Mouse (Mus musculus): ENCODE data around the gene Baiap2.
A peak's percentile ranks its signal among the peaks of the same experiment; 100 is the strongest.

The Baiap2 gene

GRCm38 (mm10) chr11:119942727-119943427, at the start of gene Baiap2:
Gene Baiap2 (plus strand): TSS chr11:119942763.
- DNase-seq (ENCODE audit: low read depth, low spot score), result peak; percentile 97

GRCm38 (mm10) chr11:119893667-119894236, 48.8 kb upstream of the Baiap2 start:
- no peak for DNase-seq (ENCODE audit: low read depth, low spot score)

GRCm38 (mm10) chr11:119894634-119895033, 47.9 kb upstream of the Baiap2 start:
- no peak for DNase-seq (ENCODE audit: low read depth, low spot score)

GRCm38 (mm10) chr11:119897041-119897440, 45.5 kb upstream of the Baiap2 start:
- DNase-seq (ENCODE audit: low read depth, low spot score), result no peak

- DNase-seq (ENCODE audit: low read depth, low spot score), result no peak
Observed at GRCm38 (mm10) chr11:119898976-119899375, 43.6 kb upstream of the Baiap2 start.

GRCm38 (mm10) chr11:119901174-119901573, 41.4 kb upstream of the Baiap2 start:
- DNase-seq (ENCODE audit: low read depth, low spot score), result no peak

GRCm38 (mm10) chr11:119902891-119903290, 39.7 kb upstream of the Baiap2 start:
- DNase-seq (ENCODE audit: low read depth, low spot score), result no peak

GRCm38 (mm10) chr11:119904621-119905286, 37.8 kb upstream of the Baiap2 start:
- peak; percentile 69 for DNase-seq (ENCODE audit: low read depth, low spot score)

GRCm38 (mm10) chr11:119905794-119906193, 36.8 kb upstream of the Baiap2 start:
- DNase-seq (ENCODE audit: low read depth, low spot score), result no peak

- no peak for DNase-seq (ENCODE audit: low read depth, low spot score)
Observed at GRCm38 (mm10) chr11:119907006-119907650, 35.4 kb upstream of the Baiap2 start.

- DNase-seq (ENCODE audit: low read depth, low spot score), result no peak
Observed at GRCm38 (mm10) chr11:119907711-119908110, 34.9 kb upstream of the Baiap2 start.

GRCm38 (mm10) chr11:119909436-119909835, 33.1 kb upstream of the Baiap2 start:
- peak; percentile 73 for DNase-seq (ENCODE audit: low read depth, low spot score)

GRCm38 (mm10) chr11:119912845-119913244, 29.7 kb upstream of the Baiap2 start:
- DNase-seq (ENCODE audit: low read depth, low spot score), result no peak

GRCm38 (mm10) chr11:119913291-119913934, 29.1 kb upstream of the Baiap2 start, which contains the start of gene Chmp6:
Gene Chmp6 (plus strand): TSS chr11:119913441.
- peak; percentile 92 for DNase-seq (ENCODE audit: low read depth, low spot score)

GRCm38 (mm10) chr11:119913935-119914314, 28.6 kb upstream of the Baiap2 start:
- no peak for DNase-seq (ENCODE audit: low read depth, low spot score)

GRCm38 (mm10) chr11:119914381-119914780, 28.2 kb upstream of the Baiap2 start:
- DNase-seq (ENCODE audit: low read depth, low spot score), result no peak

GRCm38 (mm10) chr11:119915666-119916065, 26.9 kb upstream of the Baiap2 start:
- no peak for DNase-seq (ENCODE audit: low read depth, low spot score)

- no peak for DNase-seq (ENCODE audit: low read depth, low spot score)
Observed at GRCm38 (mm10) chr11:119916102-119916790, 26.3 kb upstream of the Baiap2 start.

GRCm38 (mm10) chr11:119916834-119917469, 25.6 kb upstream of the Baiap2 start:
- no peak for DNase-seq (ENCODE audit: low read depth, low spot score)

GRCm38 (mm10) chr11:119918521-119918920, 24.0 kb upstream of the Baiap2 start:
- no peak for DNase-seq (ENCODE audit: low read depth, low spot score)

GRCm38 (mm10) chr11:119919432-119919831, 23.1 kb upstream of the Baiap2 start:
- no peak for DNase-seq (ENCODE audit: low read depth, low spot score)

Measured in A20 (cell line).